Mouse (Mus musculus) lung, embryonic 14.5 days (tissue): ENCODE data around the gene Fsip2. TPM values are rescaled to one million over a fixed set of nuclear protein-coding genes. Genes with fewer than 3 reads are reported as not detected.

Experiments
- ATAC-seq: fragments of 200-750 bp; cut with Nextera tagmentation; 2 replicates; pipeline ENCODE4 v1.8.0; 2017; ENCODE audit warnings: mild to moderate bottlenecking, moderate TSS enrichment, moderate library complexity; ENCODE audit not compliant: insufficient read depth
- DNase-seq: peaks from one replicate; pipeline ENCODE4 v3.0.0-alpha.2; 2015
- H3K27ac ChIP-seq: fragments of 300-500 bp; sonication (generic); 2 replicates; pipeline ENCODE4 v1.5.1; 2014; ENCODE audit warnings: low read depth, mild to moderate bottlenecking, moderate library complexity
- H3K27me3 ChIP-seq: fragments of 300-500 bp; sonication (generic); 2 replicates; pipeline ENCODE4 v1.6.1; 2014; ENCODE audit warnings: low read length, control low read depth; ENCODE audit not compliant: insufficient read depth
- H3K36me3 ChIP-seq: fragments of 300-500 bp; sonication (generic); 2 replicates; pipeline ENCODE4 v1.6.1; 2014; ENCODE audit warnings: control low read depth; ENCODE audit not compliant: insufficient read depth
- H3K4me1 ChIP-seq: fragments of 300-500 bp; sonication (generic); 2 replicates; pipeline ENCODE4 v1.6.1; 2014; ENCODE audit warnings: antibody characterized with exemption, control low read depth; ENCODE audit not compliant: insufficient read depth
- H3K4me2 ChIP-seq: fragments of 300-500 bp; sonication (generic); 2 replicates; pipeline ENCODE4 v1.6.1; 2014; ENCODE audit warnings: mild to moderate bottlenecking
- H3K4me3 ChIP-seq: fragments of 300-500 bp; sonication (generic); 2 replicates; pipeline ENCODE4 v1.5.1; 2014; ENCODE audit warnings: low read depth, low read length
- H3K9ac ChIP-seq: fragments of 300-500 bp; sonication (generic); 2 replicates; pipeline ENCODE4 v1.6.1; 2014
- H3K9me3 ChIP-seq: fragments of 300-500 bp; sonication (generic); 2 replicates; pipeline ENCODE4 v1.6.1; 2016; ENCODE audit warnings: low read depth, low read length, control low read depth
- CTCF ChIP-seq: IDR thresholded peaks from 2 replicates; pipeline ENCODE4 v1.5.1; 2016; ENCODE audit warnings: antibody characterized with exemption, low read depth
- WGBS: fragments of 180-500 bp; shearing (Covaris S2); extraction: QIAGEN DNeasy Blood & Tissue Kit; methylation state at CpG from one replicate; pipeline ENCODE4 v1.1.7; 2014; 5-methylcytosine and 5-hydroxymethylcytosine counted together
- polyA plus RNA-seq: library from polyadenylated mRNA; unstranded; fragments of >200 nt; fragmentation: Nextera tagmentation; extraction: Ambion mirVana; gene quantifications from 2 replicates; pipeline ENCODE4 v1.2.1, GENCODE M21; 2014

The Fsip2 gene
- polyA plus RNA-seq, result not detected in 2 replicates

DNA sequence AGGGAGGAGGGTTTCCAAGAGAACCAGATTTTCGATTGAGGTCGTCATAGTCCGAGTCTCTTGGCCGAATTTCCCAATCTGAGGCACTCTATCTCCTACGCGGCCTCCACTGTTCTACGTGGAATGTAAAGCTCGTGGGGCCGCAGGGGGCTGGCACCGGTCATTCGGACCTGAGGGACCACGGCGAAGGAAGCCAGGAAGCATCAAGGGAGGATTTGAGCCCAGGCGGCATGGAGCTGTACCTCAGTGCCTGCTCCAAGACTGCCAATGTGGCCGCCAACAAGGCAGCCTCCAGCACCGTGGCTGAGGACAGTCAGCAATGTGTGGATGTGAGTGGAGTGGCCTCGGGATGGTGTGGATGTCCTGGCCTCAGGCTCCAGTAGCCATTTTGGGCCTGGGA lies at the start of gene Fsip2:
Gene Fsip2 (plus strand): TSS at position 163 of the 400 bp plus-strand sequence.
- Histone ChIP-seq H3K36me3 (no peaks in the 10 kb centered on the region), H3K4me2 (no peak within 1 kb of the TSS), H3K9ac (no peak within 1 kb of the TSS), H3K27me3 (no peaks in the 10 kb centered on the region), H3K4me3 (no peak within 1 kb of the TSS), H3K4me1 (no peaks in the 10 kb centered on the region), H3K9me3 (no peaks in the 10 kb centered on the region), H3K27ac (no peak within 1 kb of the TSS)
- no peak for ATAC-seq
- no peak for TF ChIP-seq CTCF
- 93% methylated on average over 17 of the region's 17 CpGs for WGBS
- no peak for DNase-seq

- no peaks in the 10 kb centered on the region for H3K36me3 ChIP-seq
Measured at GRCm38 (mm10) chr2:82963443-82963842, 20.0 kb downstream of the Fsip2 start.

GRCm38 (mm10) chr2:83025853-83026252 lies 82.4 kb downstream of the Fsip2 start:
- Histone ChIP-seq H3K27me3 (no peaks in the 10 kb centered on the region), H3K4me3 (no peak overlapping the region), H3K4me2 (no peak overlapping the region), H3K9me3 (no peaks in the 10 kb centered on the region), H3K9ac (no peak overlapping the region), H3K27ac (no peak overlapping the region), H3K36me3 (no peaks in the 10 kb centered on the region), H3K4me1 (no peaks in the 10 kb centered on the region)
- ATAC-seq, result no peak
- TF ChIP-seq CTCF, result no peak
- 41% methylated on average over 7 of the region's 7 CpGs for WGBS
- peak; percentile 5 for DNase-seq

More at GRCm38 (mm10) chr2:82963443-82963842, 20.0 kb downstream of the Fsip2 start:
- WGBS, result 85% methylated on average over 3 of the region's 3 CpGs
- Histone ChIP-seq H3K4me3 (no peak overlapping the region), H3K27ac (no peak overlapping the region), H3K4me1 (no peaks in the 10 kb centered on the region), H3K9me3 (no peaks in the 10 kb centered on the region), H3K9ac (no peak overlapping the region), H3K27me3 (no peaks in the 10 kb centered on the region), H3K4me2 (no peak overlapping the region)
- no peak for ATAC-seq
- no peak for TF ChIP-seq CTCF
- no peak for DNase-seq

- TF ChIP-seq CTCF, result no peak
- no peaks in the 10 kb centered on the region for H3K4me1 ChIP-seq
- H3K9ac ChIP-seq, result no peak overlapping the region
- ATAC-seq (no peak), DNase-seq (no peak)
- H3K9me3 ChIP-seq, result no peaks in the 10 kb centered on the region
- H3K27me3 ChIP-seq, result no peaks in the 10 kb centered on the region
- H3K27ac ChIP-seq, result no peak overlapping the region
- H3K36me3 ChIP-seq, result no peaks in the 10 kb centered on the region
- 70% methylated on average over 5 of the region's 5 CpGs for WGBS
- no peak overlapping the region for H3K4me2 ChIP-seq
- H3K4me3 ChIP-seq, result no peak overlapping the region
Measured at GRCm38 (mm10) chr2:83052914-83053690, 109.7 kb downstream of the Fsip2 start.
